Mouse (Mus musculus): ENCODE measurements around the gene E130114P18Rik.

The E130114P18Rik gene

GRCm38 (mm10) chr4:97804638-97805037 lies 26.8 kb upstream of the E130114P18Rik start:
- WGBS, result 84% methylated on average over 5 of the region's 5 CpGs

- 76% methylated on average over 3 of the region's 3 CpGs for WGBS
Observed at GRCm38 (mm10) chr4:97803791-97804190, 25.9 kb upstream of the E130114P18Rik start.

GRCm38 (mm10) chr4:97796505-97796904 lies 18.6 kb upstream of the E130114P18Rik start:
- 43% methylated on average over 10 of the region's 10 CpGs for WGBS

GRCm38 (mm10) chr4:97795957-97796356 lies 18.1 kb upstream of the E130114P18Rik start:
- WGBS, result 49% methylated on average over 5 of the region's 5 CpGs

- 75% methylated on average over 4 of the region's 4 CpGs for WGBS
Observed at GRCm38 (mm10) chr4:97794865-97795264, 17.0 kb upstream of the E130114P18Rik start.

GRCm38 (mm10) chr4:97793931-97794330 lies 16.1 kb upstream of the E130114P18Rik start:
- WGBS, result 75% methylated on average over 10 of the region's 10 CpGs

- 61% methylated on average over 4 of the region's 4 CpGs for WGBS
Observed at GRCm38 (mm10) chr4:97788537-97788936, 10.7 kb upstream of the E130114P18Rik start.

GRCm38 (mm10) chr4:97787515-97787914 lies 9.6 kb upstream of the E130114P18Rik start:
- WGBS, result 42% methylated on average over 3 of the region's 3 CpGs

GRCm38 (mm10) chr4:97786571-97786970 lies 8.7 kb upstream of the E130114P18Rik start:
- 74% methylated on average over 8 of the region's 8 CpGs for WGBS

- 71% methylated on average over 8 of the region's 8 CpGs for WGBS
Observed at GRCm38 (mm10) chr4:97785547-97786271, 7.8 kb upstream of the E130114P18Rik start.

GRCm38 (mm10) chr4:97784236-97784635 lies 6.4 kb upstream of the E130114P18Rik start:
- WGBS, result 67% methylated on average over 11 of the region's 11 CpGs

- WGBS, result 90% methylated on average over 26 of the region's 26 CpGs
Observed at GRCm38 (mm10) chr4:97783073-97783879, 5.4 kb upstream of the E130114P18Rik start.

GRCm38 (mm10) chr4:97782497-97782896 lies 4.6 kb upstream of the E130114P18Rik start:
- WGBS, result 66% methylated on average over 6 of the region's 6 CpGs

- WGBS, result 73% methylated on average over 3 of the region's 3 CpGs
Observed at GRCm38 (mm10) chr4:97782069-97782468, 4.2 kb upstream of the E130114P18Rik start.

GRCm38 (mm10) chr4:97780666-97781435 lies 3.0 kb upstream of the E130114P18Rik start:
- WGBS, result 56% methylated on average over 7 of the region's 7 CpGs

GRCm38 (mm10) chr4:97780024-97780423 lies 2.1 kb upstream of the E130114P18Rik start:
- 55% methylated on average over 7 of the region's 7 CpGs for WGBS

- WGBS, result 30% methylated on average over 18 of the region's 18 CpGs
Observed at GRCm38 (mm10) chr4:97779003-97779930, 1.4 kb upstream of the E130114P18Rik start.

- under 1% methylated on average over 89 of the region's 94 CpGs for WGBS
Observed at GRCm38 (mm10) chr4:97778211-97779002, 529 bp upstream of the E130114P18Rik start.

GRCm38 (mm10) chr4:97777081-97777705 lies 685 bp downstream of the E130114P18Rik start:
- WGBS, result 1% methylated on average over 65 of the region's 77 CpGs

Data from cerebral cortex, adult 2 months (tissue).